Mouse (Mus musculus): ENCODE measurements around the gene Dbh. TPM values are rescaled to one million over a fixed set of nuclear protein-coding genes. Genes with fewer than 3 reads are reported as not detected.

The Dbh gene
- polyA plus RNA-seq, 1 experiment from 2014 or later, result 0.37 TPM

DNA sequence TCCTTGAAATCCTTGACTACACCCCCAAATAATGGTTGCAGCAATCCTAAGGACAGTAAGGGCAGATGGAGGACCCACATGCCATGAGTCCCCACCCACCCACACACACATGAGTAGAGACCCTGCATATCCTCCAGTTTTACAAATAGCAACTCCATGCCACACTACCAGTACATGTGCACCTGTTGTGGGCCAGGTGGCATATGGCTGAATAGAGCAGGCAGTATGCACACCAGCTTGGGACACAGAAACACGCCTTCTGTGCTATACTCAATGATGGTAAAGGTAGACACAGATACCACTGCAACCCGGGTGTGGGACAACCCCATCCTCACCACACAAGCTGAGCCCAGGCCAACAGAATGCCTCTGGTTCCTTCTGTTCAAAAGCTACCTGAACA is 1.0 kb downstream of the Dbh start:
- no peaks in the 10 kb centered on the region for H3K9me3 ChIP-seq (replicated peaks)
- no peak for ATAC-seq (ENCODE audit: low FRiP score)
- no peak overlapping the region for H3K4me2 ChIP-seq
- no peak overlapping the region for H3K9ac ChIP-seq (replicated peaks)
- H3K27ac ChIP-seq (replicated peaks), result no peak overlapping the region
- H3K36me3 ChIP-seq, result no peaks in the 10 kb centered on the region
- H3K4me1 ChIP-seq, result no peaks in the 10 kb centered on the region
- H3K4me3 ChIP-seq (replicated peaks), result no peak overlapping the region
- no peaks in the 10 kb centered on the region for H3K27me3 ChIP-seq (replicated peaks)
- 86% methylated on average over 2 of the region's 2 CpGs for whole genome bisulfite sequencing

GRCm38 (mm10) chr2:27166999-27167398 is 2.0 kb downstream of the Dbh start:
- Histone ChIP-seq H3K9me3 (replicated peaks) (no peaks in the 10 kb centered on the region), H3K9ac (replicated peaks) (no peak overlapping the region), H3K4me1 (no peaks in the 10 kb centered on the region), H3K4me3 (replicated peaks) (no peak overlapping the region), H3K36me3 (no peaks in the 10 kb centered on the region), H3K27ac (replicated peaks) (no peak overlapping the region), H3K27me3 (replicated peaks) (no peaks in the 10 kb centered on the region), H3K4me2 (no peak overlapping the region)
- WGBS, result 36% methylated on average over 2 of the region's 2 CpGs
- ATAC-seq (ENCODE audit: low FRiP score), result no peak

GRCm38 (mm10) chr2:27174242-27174641 is 9.2 kb downstream of the Dbh start:
- 81% methylated on average over 2 of the region's 2 CpGs for WGBS
- H3K4me2 ChIP-seq, result no peak overlapping the region
- H3K27ac ChIP-seq (replicated peaks), result no peak overlapping the region
- no peak overlapping the region for H3K9ac ChIP-seq (replicated peaks)
- no peaks in the 10 kb centered on the region for H3K9me3 ChIP-seq (replicated peaks)
- no peak overlapping the region for H3K4me3 ChIP-seq (replicated peaks)
- no peaks in the 10 kb centered on the region for H3K27me3 ChIP-seq (replicated peaks)
- no peaks in the 10 kb centered on the region for H3K36me3 ChIP-seq
- no peak for ATAC-seq (ENCODE audit: low FRiP score)
- H3K4me1 ChIP-seq, result peaks cover 7% of the 10 kb centered on the region; the same call in 1 of the 2 replicates

DNA sequence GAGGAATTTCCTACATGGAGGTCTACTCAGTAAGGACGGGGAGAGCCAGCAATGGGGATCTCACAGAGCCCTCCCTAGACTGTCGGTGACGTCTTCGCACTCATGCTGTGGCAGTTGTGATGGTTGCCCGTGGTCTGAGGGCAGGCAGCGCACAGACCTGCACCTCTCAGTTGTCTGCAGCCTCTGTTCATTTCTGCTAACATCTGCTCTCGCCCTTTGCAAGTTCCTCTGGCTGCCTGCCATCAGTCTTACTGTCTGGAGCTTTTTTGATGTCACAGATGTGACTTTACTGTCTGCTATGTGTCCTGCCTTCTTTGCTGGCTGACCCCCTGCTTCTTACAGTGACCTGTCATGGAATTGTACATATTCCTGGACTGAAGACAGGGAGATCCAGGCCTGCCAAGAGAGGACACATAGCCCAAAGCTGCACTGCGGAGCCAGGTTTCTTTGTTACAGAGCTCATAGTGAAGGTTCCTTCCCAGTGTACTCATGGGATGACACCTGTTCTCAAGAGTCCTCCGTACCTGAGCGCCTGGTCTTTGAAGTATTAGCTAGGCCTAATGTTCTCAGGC is 10.7 kb downstream of the Dbh start:
- Histone ChIP-seq H3K27me3 (replicated peaks) (no peaks in the 10 kb centered on the region), H3K4me3 (replicated peaks) (no peak overlapping the region), H3K9me3 (replicated peaks) (no peaks in the 10 kb centered on the region), H3K9ac (replicated peaks) (no peak overlapping the region), H3K36me3 (no peaks in the 10 kb centered on the region), H3K4me1 (peaks cover 7% of the 10 kb centered on the region; the same call in 1 of the 2 replicates), H3K4me2 (no peak overlapping the region), H3K27ac (replicated peaks) (no peak overlapping the region)
- WGBS, result 78% methylated on average over 10 of the region's 10 CpGs
- no peak for ATAC-seq (ENCODE audit: low FRiP score)

GRCm38 (mm10) chr2:27179101-27179500 is 14.1 kb downstream of the Dbh start:
- Histone ChIP-seq H3K36me3 (no peaks in the 10 kb centered on the region), H3K27ac (replicated peaks) (no peak overlapping the region), H3K4me1 (peaks cover 26% of the 10 kb centered on the region), H3K9me3 (replicated peaks) (no peaks in the 10 kb centered on the region), H3K4me2 (no peak overlapping the region), H3K9ac (replicated peaks) (no peak overlapping the region), H3K4me3 (replicated peaks) (no peak overlapping the region), H3K27me3 (replicated peaks) (no peaks in the 10 kb centered on the region)
- no peak for ATAC-seq (ENCODE audit: low FRiP score)
- WGBS, result 86% methylated on average over 8 of the region's 8 CpGs

DNA sequence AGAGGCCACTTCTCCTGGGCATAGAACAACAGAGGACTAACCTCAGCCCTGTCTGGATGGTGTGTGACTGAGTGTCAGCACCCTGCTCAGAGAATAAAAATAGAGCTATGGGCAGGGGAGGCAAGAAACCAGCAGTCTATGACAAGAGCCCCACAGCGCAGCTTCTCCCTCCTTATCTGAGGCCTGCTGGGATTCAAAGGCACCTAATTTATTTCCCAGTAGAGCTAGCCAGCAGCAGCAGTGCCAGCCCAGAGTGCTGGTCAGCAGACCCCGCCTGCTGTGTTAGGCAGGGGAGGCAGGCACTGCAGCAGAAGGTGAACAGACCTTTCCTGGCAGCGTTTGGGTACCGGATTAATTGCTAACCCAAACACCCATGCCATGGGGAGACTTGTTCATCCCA is 16.9 kb downstream of the Dbh start:
- Histone ChIP-seq H3K27ac (replicated peaks) (0 out of 2 replicates have a peak overlapping the region, but pooled peaks have one; percentile 11), H3K9me3 (replicated peaks) (no peaks in the 10 kb centered on the region), H3K9ac (replicated peaks) (no peak overlapping the region), H3K4me1 (peaks cover 19% of the 10 kb centered on the region), H3K27me3 (replicated peaks) (no peaks in the 10 kb centered on the region), H3K36me3 (no peaks in the 10 kb centered on the region), H3K4me3 (replicated peaks) (no peak overlapping the region), H3K4me2 (no peak overlapping the region)
- no peak for ATAC-seq (ENCODE audit: low FRiP score)
- WGBS, result 72% methylated on average over 4 of the region's 4 CpGs

DNA sequence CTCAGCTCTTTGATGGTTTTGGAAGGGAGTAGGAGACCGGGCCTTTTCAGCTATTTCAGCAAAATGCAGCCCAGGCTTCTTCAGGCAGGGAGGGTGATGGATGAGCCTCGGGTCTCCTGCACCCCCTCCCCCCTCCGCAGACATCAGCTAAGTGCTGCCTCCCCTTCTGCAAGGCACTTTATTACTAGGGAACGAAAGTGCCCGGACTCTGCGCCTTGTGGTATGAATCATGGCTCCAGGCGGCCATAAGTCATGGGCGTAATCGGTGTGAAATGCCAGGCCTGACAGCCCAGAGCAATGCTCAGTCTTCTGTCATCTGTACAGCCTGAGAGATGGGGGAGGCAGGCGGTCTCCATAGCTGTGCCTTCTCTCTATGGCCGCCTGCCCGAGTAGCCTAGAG is 18.7 kb downstream of the Dbh start:
- H3K9ac ChIP-seq (replicated peaks), result no peak overlapping the region
- H3K9me3 ChIP-seq (replicated peaks), result no peaks in the 10 kb centered on the region
- ATAC-seq (ENCODE audit: low FRiP score), result peak; percentile 86
- H3K36me3 ChIP-seq, result no peaks in the 10 kb centered on the region
- H3K27me3 ChIP-seq (replicated peaks), result no peaks in the 10 kb centered on the region
- 34% methylated on average over 12 of the region's 12 CpGs for WGBS
- no peak overlapping the region for H3K4me2 ChIP-seq
- peaks cover 19% of the 10 kb centered on the region for H3K4me1 ChIP-seq
- peak overlapping the region; percentile 48; the same call in 1 of the 2 replicates for H3K27ac ChIP-seq (replicated peaks)
- H3K4me3 ChIP-seq (replicated peaks), result no peak overlapping the region

DNA sequence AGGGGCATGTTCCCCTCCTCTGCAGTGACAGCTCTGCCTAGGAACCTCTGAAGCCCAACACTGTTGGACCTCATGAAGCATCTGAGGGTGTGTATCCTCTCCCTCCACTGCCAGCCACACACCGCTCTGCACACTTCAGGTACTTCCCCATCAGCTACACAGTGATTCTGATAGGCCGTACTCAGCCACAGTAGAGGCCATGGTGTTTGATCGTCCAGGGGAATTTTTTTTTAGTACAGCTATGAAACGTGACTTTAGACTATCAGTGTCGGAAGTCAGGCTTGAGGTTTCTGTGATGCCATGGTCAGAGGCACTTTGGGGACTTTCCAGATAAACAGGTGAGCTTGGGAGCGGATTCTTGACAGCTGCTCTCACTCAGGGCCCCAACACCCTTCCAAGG is 22.5 kb downstream of the Dbh start:
- Histone ChIP-seq H3K9ac (replicated peaks) (no peak overlapping the region), H3K4me1 (peaks cover 13% of the 10 kb centered on the region), H3K4me3 (replicated peaks) (no peak overlapping the region), H3K27ac (replicated peaks) (no peak overlapping the region), H3K27me3 (replicated peaks) (no peaks in the 10 kb centered on the region), H3K4me2 (no peak overlapping the region), H3K9me3 (replicated peaks) (no peaks in the 10 kb centered on the region), H3K36me3 (no peaks in the 10 kb centered on the region)
- ATAC-seq (ENCODE audit: low FRiP score), result no peak
- WGBS, result 91% methylated on average over 6 of the region's 6 CpGs

DNA sequence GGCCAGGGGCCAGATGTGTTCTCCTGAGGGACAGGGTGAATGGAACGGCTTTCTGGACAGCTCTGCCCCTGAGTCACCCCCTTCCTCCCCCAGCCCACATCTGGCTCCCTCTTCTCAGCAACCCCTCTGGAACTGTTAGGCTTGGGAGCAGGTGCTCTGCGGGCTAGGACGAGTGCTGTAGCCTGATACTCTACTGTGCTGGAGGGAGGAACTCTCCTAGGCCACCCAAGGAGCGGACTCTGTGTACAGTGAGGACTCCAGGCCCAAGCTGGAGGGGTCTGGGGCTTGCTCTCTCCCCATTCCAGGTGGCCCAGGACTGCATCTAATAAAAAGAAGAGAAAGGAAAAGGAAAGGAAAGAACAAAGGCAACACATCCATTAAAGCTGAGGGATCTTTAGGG is 25.0 kb downstream of the Dbh start:
- no peak for ATAC-seq (ENCODE audit: low FRiP score)
- Histone ChIP-seq H3K27ac (replicated peaks) (no peak overlapping the region), H3K27me3 (replicated peaks) (no peaks in the 10 kb centered on the region), H3K4me3 (replicated peaks) (no peak overlapping the region), H3K36me3 (no peaks in the 10 kb centered on the region), H3K4me1 (no peaks in the 10 kb centered on the region), H3K9ac (replicated peaks) (no peak overlapping the region), H3K9me3 (replicated peaks) (no peaks in the 10 kb centered on the region), H3K4me2 (no peak overlapping the region)
- WGBS, result 58% methylated on average over 4 of the region's 4 CpGs

DNA sequence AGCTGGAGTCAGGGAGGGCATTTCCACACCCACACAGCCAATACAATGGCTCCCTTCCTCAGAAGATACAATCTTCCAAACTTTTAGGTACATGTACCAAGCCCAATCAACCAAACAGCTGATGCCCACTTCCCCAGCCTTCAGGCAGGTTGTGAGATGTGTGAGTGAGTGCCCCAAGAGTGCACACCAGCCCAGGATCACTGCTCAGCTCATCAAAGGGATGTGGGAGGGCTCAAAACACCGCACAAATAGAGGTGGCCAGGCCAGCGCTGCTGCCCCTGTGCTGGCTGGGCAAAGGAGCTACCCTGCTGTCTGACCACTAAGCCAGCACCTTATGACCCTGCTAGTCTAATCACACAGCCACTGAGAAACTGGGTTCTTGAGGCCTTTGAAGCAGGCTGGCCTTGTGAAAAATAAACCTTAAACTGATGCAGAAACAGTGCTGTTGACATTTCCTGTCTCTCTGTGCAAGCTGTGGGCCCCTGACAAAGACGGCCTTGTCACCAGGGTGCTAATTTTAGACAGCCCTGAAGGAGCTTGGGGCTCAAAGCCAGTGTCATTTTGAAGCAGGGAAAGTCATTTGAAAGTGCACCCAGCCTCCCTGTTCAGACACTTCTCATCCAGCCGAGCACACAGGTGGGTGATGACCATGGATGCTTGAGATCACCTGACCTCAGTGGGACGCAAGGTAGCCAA is 33.7 kb downstream of the Dbh start:
- no peaks in the 10 kb centered on the region for H3K27me3 ChIP-seq (replicated peaks)
- H3K27ac ChIP-seq (replicated peaks), result no peak overlapping the region
- no peaks in the 10 kb centered on the region for H3K9me3 ChIP-seq (replicated peaks)
- H3K4me1 ChIP-seq, result no peaks in the 10 kb centered on the region
- no peak overlapping the region for H3K4me2 ChIP-seq
- no peaks in the 10 kb centered on the region for H3K36me3 ChIP-seq
- no peak overlapping the region for H3K4me3 ChIP-seq (replicated peaks)
- ATAC-seq (ENCODE audit: low FRiP score), result no peak
- no peak overlapping the region for H3K9ac ChIP-seq (replicated peaks)
- 57% methylated on average over 5 of the region's 5 CpGs for WGBS

DNA sequence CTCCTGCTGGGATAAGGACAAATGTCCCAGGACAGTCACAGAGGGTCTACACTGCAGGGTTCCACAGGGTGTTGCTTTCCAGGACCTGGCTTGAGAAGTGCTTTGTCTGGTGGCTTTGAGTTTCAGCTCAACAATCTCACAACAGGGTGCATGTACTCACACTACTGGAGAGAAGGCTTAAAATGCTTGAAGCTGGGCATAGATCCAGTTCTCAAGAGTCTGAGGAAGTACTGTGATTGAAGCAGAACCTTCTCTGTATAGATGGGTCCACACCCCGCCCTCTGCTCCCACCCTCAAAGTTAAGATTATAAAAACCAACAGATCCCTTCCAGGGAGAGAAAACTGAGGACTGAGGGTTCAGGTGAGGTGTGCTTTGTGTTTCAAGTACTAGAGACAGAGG is 35.6 kb downstream of the Dbh start:
- Histone ChIP-seq H3K4me1 (no peaks in the 10 kb centered on the region), H3K27ac (replicated peaks) (no peak overlapping the region), H3K9ac (replicated peaks) (no peak overlapping the region), H3K27me3 (replicated peaks) (no peaks in the 10 kb centered on the region), H3K9me3 (replicated peaks) (no peaks in the 10 kb centered on the region), H3K36me3 (no peaks in the 10 kb centered on the region), H3K4me2 (no peak overlapping the region), H3K4me3 (replicated peaks) (no peak overlapping the region)
- 88% methylated on average over 1 of the region's 1 CpGs for WGBS
- ATAC-seq (ENCODE audit: low FRiP score), result no peak

- Histone ChIP-seq H3K9ac (replicated peaks) (no peak overlapping the region), H3K27me3 (replicated peaks) (no peaks in the 10 kb centered on the region), H3K36me3 (no peaks in the 10 kb centered on the region), H3K9me3 (replicated peaks) (no peaks in the 10 kb centered on the region), H3K4me2 (no peak overlapping the region), H3K4me3 (replicated peaks) (no peak overlapping the region), H3K4me1 (peaks cover 8% of the 10 kb centered on the region; the same call in 1 of the 2 replicates), H3K27ac (replicated peaks) (no peak overlapping the region)
- ATAC-seq (ENCODE audit: low FRiP score), result no peak
- 74% methylated on average over 10 of the region's 10 CpGs for WGBS
These were observed 40.6 kb downstream of the Dbh start for GRCm38 (mm10) chr2:27205666-27206065.

All from neural tube, embryonic 15.5 days (tissue).